Comparison of ENCODE assay signal across 17 mouse cellular contexts in the genomic region with DNA sequence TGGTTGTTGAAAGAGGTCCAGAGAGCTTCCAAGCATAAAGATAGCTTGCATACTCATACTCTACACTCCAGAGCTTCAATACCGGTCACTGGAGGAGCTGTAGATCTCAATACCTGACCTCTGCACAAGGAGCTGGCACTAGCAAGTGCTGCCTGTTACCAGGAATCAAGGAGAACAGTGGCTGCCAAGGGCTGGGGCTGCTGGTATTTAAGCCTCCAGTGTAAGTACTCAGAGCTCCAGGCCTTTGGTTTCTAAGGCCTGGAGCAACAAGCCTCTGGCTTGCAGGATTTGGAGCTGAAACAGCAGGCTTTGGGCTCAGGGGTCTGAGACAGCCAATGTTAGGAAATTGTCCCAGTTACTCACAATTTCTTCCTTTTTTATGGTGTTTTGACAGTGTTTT.
DNase-seq lines count a peak whose midpoint lies in the region; ATAC-seq lines count a peak whose summit lies in the region.
"Had no signal": no experiment of that assay in that cellular context is flagged by ENCODE, and none has a peak within 500 bp of the region (broad histone marks: within the 10 kb centered on the region; RNA-seq: fewer than 3 reads in every experiment).

No protein-coding gene starts in this region.

- H3K4me1 ChIP-seq in heart, embryonic 16.5 days (ENCODE audit: control insufficient read depth, insufficient read depth, low read length): peaks cover 7% of the 10 kb centered on the region
- H3K4me1 ChIP-seq in stomach, embryonic 15.5 days: 0 out of 2 replicates have a peak, but pooled peaks cover 3% of the 10 kb centered on the region
- H3K4me1 ChIP-seq: embryonic facial prominence, embryonic 12.5 days; hindbrain, embryonic 12.5 days; neural tube, embryonic 13.5 days had no signal

- peak overlapping the region; percentile 84 for H3K27ac ChIP-seq in heart, embryonic 16.5 days (ENCODE audit: low read length)
- peak overlapping the region; percentile 26; the same call in 1 of the 2 replicates for H3K27ac ChIP-seq in stomach, embryonic 15.5 days
- H3K27ac ChIP-seq: embryonic facial prominence, embryonic 12.5 days; hindbrain, embryonic 12.5 days; neural tube, embryonic 13.5 days had no signal

- no peak for ATAC-seq in heart, embryonic 16.5 days (replicated peaks; ENCODE audit: extremely low read depth, insufficient read depth, low FRiP score)
- ATAC-seq in stomach, embryonic 15.5 days (ENCODE audit: insufficient read depth, low FRiP score, low read depth): no peak
- ATAC-seq: midbrain, embryonic 16.5 days had no signal

- H3K9ac ChIP-seq in heart, embryonic 16.5 days (ENCODE audit: low read length): no peak overlapping the region
- no peak overlapping the region for H3K9ac ChIP-seq in stomach, embryonic 15.5 days
- H3K9ac ChIP-seq: embryonic facial prominence, embryonic 12.5 days; hindbrain, embryonic 12.5 days; neural tube, embryonic 13.5 days had no signal

- no peaks in the 10 kb centered on the region for H3K27me3 ChIP-seq in heart, embryonic 16.5 days (ENCODE audit: control insufficient read depth, insufficient read depth, low read length)
- H3K27me3 ChIP-seq in stomach, embryonic 15.5 days (replicated peaks): no peaks in the 10 kb centered on the region
- H3K27me3 ChIP-seq: embryonic facial prominence, embryonic 12.5 days; hindbrain, embryonic 12.5 days; neural tube, embryonic 13.5 days had no signal

- H3K4me2 ChIP-seq in heart, embryonic 16.5 days (ENCODE audit: low read depth, low read length): no peak overlapping the region
- no peak overlapping the region for H3K4me2 ChIP-seq in stomach, embryonic 15.5 days
- H3K4me2 ChIP-seq: embryonic facial prominence, embryonic 12.5 days; hindbrain, embryonic 12.5 days; liver, embryonic 11.5 days; neural tube, embryonic 13.5 days had no signal

- intact Hi-C loops in heart, postnatal 25 days (cut with DNase I): no loop called here
- intact Hi-C loops in left cerebral cortex, postnatal 4 days (cut with DNase I): no loop called here

- H3K4me3 ChIP-seq in heart, embryonic 16.5 days (ENCODE audit: low read length): no peak overlapping the region
- no peak overlapping the region for H3K4me3 ChIP-seq in stomach, embryonic 15.5 days (replicated peaks)
- H3K4me3 ChIP-seq: embryonic facial prominence, embryonic 12.5 days; hindbrain, embryonic 12.5 days; neural tube, embryonic 13.5 days had no signal

- H3K36me3 ChIP-seq in heart, embryonic 16.5 days (ENCODE audit: control insufficient read depth, insufficient read depth): no peaks in the 10 kb centered on the region
- H3K36me3 ChIP-seq in stomach, embryonic 15.5 days: no peaks in the 10 kb centered on the region
- H3K36me3 ChIP-seq: embryonic facial prominence, embryonic 12.5 days; G1E; hindbrain, embryonic 12.5 days; neural tube, embryonic 13.5 days had no signal

- peak; percentile 42 to 45 for DNase-seq in heart, adult 18-20 months
- DNase-seq in heart, postnatal 25 days (ENCODE audit: low spot score): no peak
- peak; percentile 3 for DNase-seq in lung, postnatal 10 days
- DNase-seq in lung, postnatal 4 days: no peak
- DNase-seq in left cerebral cortex, postnatal 4 days: no peak
- DNase-seq in right cerebral cortex, postnatal 4 days: no peak
- DNase-seq: cerebellum, postnatal 36 days; kidney, postnatal 25 days; thymus, adult 18-20 months had no signal

- H3K9me3 ChIP-seq in heart, embryonic 16.5 days (replicated peaks; ENCODE audit: control insufficient read depth, low read length): no peaks in the 10 kb centered on the region
- no peaks in the 10 kb centered on the region for H3K9me3 ChIP-seq in stomach, embryonic 15.5 days
- H3K9me3 ChIP-seq: embryonic facial prominence, embryonic 12.5 days; G1E; hindbrain, embryonic 12.5 days; neural tube, embryonic 13.5 days had no signal

- WGBS in heart, embryonic 16.5 days: 41% methylated on average over 1 of the region's 1 CpGs
- 63% methylated on average over 1 of the region's 1 CpGs for WGBS in stomach, embryonic 15.5 days

Comparison
In these comparisons a context has a peak if more than half of its experiments do, and no peak if none do; other contexts are left out.
1. DNase-seq: peak in heart, adult 18-20 months (2 of 2) and lung, postnatal 10 days (single experiment); none in heart, postnatal 25 days (single experiment), lung, postnatal 4 days (0 of 2), left cerebral cortex, postnatal 4 days (single experiment) and right cerebral cortex, postnatal 4 days (single experiment).